Mouse (Mus musculus) gastrocnemius, adult 8-10 months (tissue): ENCODE results near the gene Rgs7bp. TPM values are rescaled to one million over a fixed set of nuclear protein-coding genes. Genes with fewer than 3 reads are reported as not detected.
"Not testable (repeated sequence)": the region's sequence is repeated elsewhere in the genome, so short reads cannot be mapped to it uniquely, and the experiment has no call there.

Source experiments
- DNase-seq, 2 experiments: peaks; one replicate each; pipeline ENCODE4 v3.0.0; 2022; ENCODE audit warnings: low spot score in 2 of 2
- total RNA-seq, 4 experiments: library from RNA; stranded (reverse); gene quantifications; 2 replicates each; pipeline ENCODE4 v1.2.4; 2022

Rgs7bp gene
- total RNA-seq, 4 experiments from 2014 or later: 0.61 to 0.80 (median 0.68) TPM

GRCm38 (mm10) chr13:104937759-104938158, 117.0 kb downstream of the Rgs7bp start:
- DNase-seq: no peak

GRCm38 (mm10) chr13:104936586-104936985, 118.1 kb downstream of the Rgs7bp start:
- DNase-seq: no peak

GRCm38 (mm10) chr13:104931635-104932532, 122.8 kb downstream of the Rgs7bp start:
- no peak for DNase-seq

- no peak for DNase-seq
Observed at GRCm38 (mm10) chr13:104930814-104931213, 123.9 kb downstream of the Rgs7bp start.

- no peak for DNase-seq
Observed at GRCm38 (mm10) chr13:104918663-104919062, 136.1 kb downstream of the Rgs7bp start.

- DNase-seq: not testable (repeated sequence)
Observed at GRCm38 (mm10) chr13:104916771-104917170, 138.0 kb downstream of the Rgs7bp start.

GRCm38 (mm10) chr13:104916106-104916505, 138.6 kb downstream of the Rgs7bp start:
- no peak for DNase-seq

- DNase-seq: no peak
Observed at GRCm38 (mm10) chr13:104914288-104914895, 140.3 kb downstream of the Rgs7bp start.

- DNase-seq: not testable (repeated sequence)
Observed at GRCm38 (mm10) chr13:104911626-104912025, 143.1 kb downstream of the Rgs7bp start.

GRCm38 (mm10) chr13:104911006-104911405, 143.7 kb downstream of the Rgs7bp start:
- not testable (repeated sequence) for DNase-seq

GRCm38 (mm10) chr13:104908691-104909090, 146.0 kb downstream of the Rgs7bp start:
- no peak for DNase-seq

Other genes starting within 250 kb of the Rgs7bp start
- gene Cwc27, start 237.8 kb downstream of the Rgs7bp start, total RNA-seq: 10 to 100 TPM in 2 of 4 experiments, 1 to 10 TPM in 2; 9.6 to 12.7 (median 9.9) TPM
- gene Shisal2b, start 191.0 kb downstream of the Rgs7bp start, total RNA-seq: not detected
- not detected for gene 4933425L06Rik, start 27.2 kb upstream of the Rgs7bp start, total RNA-seq
- under 1 TPM in 3 of 4 experiments, not detected in 1; 0.16 to 0.22 (median 0.17) TPM for gene Rnf180, start 239.9 kb upstream of the Rgs7bp start, total RNA-seq